Mouse (Mus musculus): ENCODE measurements around the gene Jade1.

DNA sequence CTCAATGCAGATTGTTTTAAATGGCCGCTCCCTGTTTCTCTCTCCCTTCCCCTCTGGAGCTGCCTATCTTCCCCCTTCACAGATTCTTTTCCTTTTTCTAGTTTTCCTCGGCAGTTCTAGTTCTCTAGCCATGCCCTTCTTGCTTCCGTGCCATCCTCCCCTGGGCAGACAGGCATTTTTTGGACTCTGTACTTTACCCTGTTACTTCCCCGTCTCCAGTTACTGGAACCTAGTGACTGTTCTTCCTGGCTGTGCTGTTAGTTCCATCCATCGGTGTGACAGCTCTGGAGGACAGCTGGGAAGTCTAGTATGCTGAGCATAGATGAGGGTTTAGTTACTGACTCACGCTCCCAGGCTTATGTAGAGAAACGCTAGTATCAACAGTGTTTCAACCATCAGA is 65.4 kb downstream of the Jade1 start:
- no peak for TF ChIP-seq CTCF (IDR thresholded peaks at IDR 0.05; ENCODE audit: borderline replicate concordance, insufficient read depth, low read length)
- no peak for TF ChIP-seq POLR2A (IDR thresholded peaks at IDR 0.05; ENCODE audit: low read depth, low read length)
